Mouse (Mus musculus) forebrain, embryonic 14.5 days (tissue): ENCODE measurements around the gene Zfp78. TPM values are rescaled to one million over a fixed set of nuclear protein-coding genes. Genes with fewer than 3 reads are reported as not detected.
A peak's percentile ranks its signal among the peaks of the same experiment; 100 is the strongest.
"Not testable (repeated sequence)": the region's sequence is repeated elsewhere in the genome, so short reads cannot be mapped to it uniquely, and the experiment has no call there.

Experiments used
- ATAC-seq: fragments of 200-750 bp; cut with Nextera tagmentation; 2 replicates; pipeline ENCODE4 v1.8.0; 2017; ENCODE audit warnings: mild to moderate bottlenecking, moderate library complexity
- DNase-seq: peaks from one replicate; pipeline ENCODE4 v3.0.0-alpha.2; 2015; ENCODE audit warnings: low spot score
- H3K27ac ChIP-seq: fragments of 300-500 bp; sonication (generic); 2 replicates; pipeline ENCODE4 v1.5.1; 2014; ENCODE audit warnings: low read depth, mild to moderate bottlenecking, control low read depth, low read length, moderate library complexity
- H3K27me3 ChIP-seq: fragments of 300-500 bp; sonication (generic); replicated peaks from 2 replicates; pipeline ENCODE4 v1.6.1; 2014; ENCODE audit warnings: low read length, control low read depth, mixed read lengths; ENCODE audit not compliant: control insufficient read depth, insufficient read depth
- H3K36me3 ChIP-seq: fragments of 300-500 bp; sonication (generic); 2 replicates; pipeline ENCODE4 v1.6.1; 2014; ENCODE audit warnings: low read length, control low read depth; ENCODE audit not compliant: control insufficient read depth, insufficient read depth
- H3K4me1 ChIP-seq: fragments of 300-500 bp; sonication (generic); 2 replicates; pipeline ENCODE4 v1.6.1; 2014; ENCODE audit warnings: antibody characterized with exemption, low read length, control low read depth; ENCODE audit not compliant: control insufficient read depth, insufficient read depth
- H3K4me2 ChIP-seq: fragments of 300-500 bp; sonication (generic); 2 replicates; pipeline ENCODE4 v1.6.1; 2014; ENCODE audit warnings: mild to moderate bottlenecking, control low read depth, low read length
- H3K4me3 ChIP-seq: fragments of 300-500 bp; sonication (generic); 2 replicates; pipeline ENCODE4 v1.5.1; 2014; ENCODE audit warnings: low read depth, low read length, control low read depth
- H3K9ac ChIP-seq: fragments of 300-500 bp; sonication (generic); 2 replicates; pipeline ENCODE4 v1.6.1; 2014; ENCODE audit warnings: mild to moderate bottlenecking, low read length, control low read depth, moderate library complexity
- H3K9me3 ChIP-seq: fragments of 300-500 bp; sonication (generic); replicated peaks from 2 replicates; pipeline ENCODE4 v1.6.1; 2016; ENCODE audit warnings: low read length, control low read depth, mixed read lengths; ENCODE audit not compliant: control insufficient read depth
- WGBS: fragments of 180-500 bp; shearing (Covaris S2); extraction: QIAGEN DNeasy Blood & Tissue Kit; methylation state at CpG from one replicate; pipeline ENCODE4 v1.1.7; 2014; 5-methylcytosine and 5-hydroxymethylcytosine counted together
- polyA plus RNA-seq: library from polyadenylated mRNA; unstranded; fragments of >200 nt; fragmentation: Nextera tagmentation; extraction: Ambion mirVana; gene quantifications from 2 replicates; pipeline ENCODE4 v1.2.1, GENCODE M21; 2014

Zfp78 gene
- polyA plus RNA-seq, 1 experiment from 2014 or later, result 4.5 TPM

DNA sequence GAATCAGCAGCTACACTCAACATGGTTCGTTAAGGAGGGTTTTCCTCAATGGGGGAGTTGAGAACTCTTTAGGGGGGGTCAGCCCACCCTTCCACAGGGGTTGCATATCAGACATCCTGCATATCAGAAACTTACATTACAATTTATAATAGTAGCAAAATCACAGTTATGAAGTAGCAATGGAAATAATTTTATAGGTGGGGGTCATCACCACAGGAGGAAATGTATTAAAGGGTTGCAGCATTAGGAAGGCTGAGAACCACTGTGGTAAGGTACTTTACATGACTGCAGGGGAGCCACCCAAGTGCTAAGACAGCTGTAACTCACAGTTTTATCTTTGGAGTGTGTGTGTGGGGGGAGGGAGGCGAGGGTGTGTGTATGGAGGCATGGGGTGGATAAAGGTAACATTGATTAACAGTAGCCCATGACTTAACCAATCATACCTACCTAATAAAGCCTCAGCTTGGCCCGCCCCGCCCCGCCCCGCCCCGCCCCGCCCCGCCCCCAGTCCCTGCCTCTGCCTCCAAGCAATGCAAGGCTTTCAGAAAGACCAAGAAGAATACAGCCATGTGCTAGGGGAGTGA is 2.5 kb upstream of the Zfp78 start:
- Histone ChIP-seq H3K27me3 (no peaks in the 10 kb centered on the region), H3K4me3 (no peak overlapping the region), H3K36me3 (no peaks in the 10 kb centered on the region), H3K4me2 (no peak overlapping the region), H3K4me1 (peaks cover 6% of the 10 kb centered on the region; the same call in 1 of the 2 replicates), H3K9me3 (no peaks in the 10 kb centered on the region), H3K27ac (no peak overlapping the region), H3K9ac (no peak overlapping the region)
- DNase-seq, result no peak
- ATAC-seq, result no peak
- WGBS, result 13% methylated on average over 9 of the region's 9 CpGs

DNA sequence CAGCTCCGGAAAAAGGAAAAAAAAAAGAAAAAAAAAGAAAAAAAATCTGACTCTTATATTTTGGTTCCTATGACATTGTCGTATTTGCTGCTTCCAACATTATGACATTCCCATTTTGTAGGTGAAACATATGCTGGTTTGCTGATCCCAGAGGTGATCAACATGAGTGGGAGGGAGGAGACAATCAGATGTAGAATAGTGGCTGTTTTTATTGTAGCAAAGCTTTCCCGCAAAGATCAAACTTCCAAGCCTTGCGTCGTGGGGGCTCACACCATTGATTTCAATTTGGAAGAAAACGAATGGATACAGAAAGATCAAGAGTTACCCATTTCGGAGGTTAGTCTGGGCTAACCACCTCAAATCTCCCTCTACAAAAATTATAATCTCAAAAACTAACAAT is 1.3 kb upstream of the Zfp78 start:
- peak overlapping the region; percentile 94 for H3K27ac ChIP-seq
- H3K4me1 ChIP-seq, result peaks cover 6% of the 10 kb centered on the region; the same call in 1 of the 2 replicates
- 25% methylated on average over 7 of the region's 7 CpGs for WGBS
- peak overlapping the region; percentile 41 for H3K4me3 ChIP-seq
- H3K27me3 ChIP-seq, result no peaks in the 10 kb centered on the region
- ATAC-seq (no peak), DNase-seq (peak; percentile 19)
- H3K9ac ChIP-seq, result peak overlapping the region; percentile 58
- H3K4me2 ChIP-seq, result peak overlapping the region; percentile 58
- no peaks in the 10 kb centered on the region for H3K36me3 ChIP-seq
- no peaks in the 10 kb centered on the region for H3K9me3 ChIP-seq

DNA sequence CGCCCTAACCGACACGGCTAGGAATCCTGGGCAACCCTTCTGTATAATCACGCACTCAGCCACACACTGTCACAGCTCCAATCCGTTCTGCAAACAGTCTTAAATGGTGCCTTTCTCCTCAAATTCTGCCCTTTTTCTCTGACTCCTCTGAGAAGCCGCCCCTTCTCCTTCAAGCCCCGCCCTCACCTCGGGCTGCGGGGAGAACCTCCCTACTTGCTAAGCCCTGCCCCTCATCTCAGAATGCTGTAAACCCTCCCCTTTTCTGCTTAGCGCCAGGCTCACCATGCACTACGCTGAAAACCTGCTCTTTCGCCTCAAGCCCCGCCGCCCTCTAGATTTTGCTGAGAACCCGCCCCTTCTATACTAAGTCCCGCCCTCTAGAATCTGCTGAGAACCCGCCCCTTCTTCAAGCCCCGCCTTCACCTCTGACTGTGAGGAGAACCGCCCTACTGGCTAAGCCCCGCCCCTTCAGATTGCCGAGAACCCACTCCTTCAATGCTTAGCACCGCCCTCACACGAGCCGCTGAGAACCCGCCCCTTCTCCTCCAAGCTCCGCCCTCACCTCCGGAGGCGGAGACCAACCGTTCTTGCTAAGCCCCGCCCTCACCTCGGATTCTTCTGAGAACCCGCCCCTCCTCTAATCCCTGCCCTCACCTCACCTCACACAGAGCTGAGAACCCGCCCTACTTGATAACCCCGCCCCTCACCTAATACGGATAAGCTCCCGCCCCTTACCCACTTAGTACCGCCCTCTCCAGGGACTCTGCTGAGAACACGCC is 623 bp upstream of the Zfp78 start:
- under 1% methylated on average over 38 of the region's 38 CpGs for WGBS
- Histone ChIP-seq H3K9ac (peak overlapping the region; percentile 60), H3K27me3 (no peaks in the 10 kb centered on the region), H3K4me1 (peaks cover 6% of the 10 kb centered on the region; the same call in 1 of the 2 replicates), H3K4me3 (peak overlapping the region; percentile 41), H3K36me3 (no peaks in the 10 kb centered on the region), H3K4me2 (peak overlapping the region; percentile 58), H3K27ac (peak overlapping the region; percentile 94), H3K9me3 (no peaks in the 10 kb centered on the region)
- peak; percentile 99 for DNase-seq
- peak; percentile 92 for ATAC-seq

DNA sequence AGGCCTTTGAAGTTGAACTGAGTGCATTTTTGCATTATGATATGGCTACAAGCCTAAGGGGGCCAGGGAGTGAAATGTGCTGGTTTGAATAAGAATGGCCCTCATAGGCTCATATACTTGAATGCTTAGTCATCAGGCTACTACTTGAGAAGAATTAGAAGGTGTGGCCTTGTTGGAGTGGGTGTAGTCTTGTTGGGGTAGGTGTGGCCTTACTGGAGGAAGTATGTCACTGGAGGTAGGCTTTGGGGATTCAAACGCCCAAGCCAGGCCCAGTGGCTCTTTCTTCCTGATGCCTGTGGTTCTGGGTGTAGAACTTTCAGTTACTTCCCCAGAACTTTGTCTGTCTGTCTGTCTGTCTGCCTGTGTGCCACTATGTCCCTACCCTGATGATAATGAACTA is 1.7 kb downstream of the Zfp78 start:
- WGBS, result 37% methylated on average over 1 of the region's 1 CpGs
- Histone ChIP-seq H3K27ac (no peak overlapping the region), H3K9me3 (no peaks in the 10 kb centered on the region), H3K9ac (no peak overlapping the region), H3K27me3 (no peaks in the 10 kb centered on the region), H3K4me1 (peaks cover 6% of the 10 kb centered on the region; the same call in 1 of the 2 replicates), H3K36me3 (no peaks in the 10 kb centered on the region), H3K4me2 (no peak overlapping the region), H3K4me3 (no peak overlapping the region)
- DNase-seq (no peak), ATAC-seq (no peak)

DNA sequence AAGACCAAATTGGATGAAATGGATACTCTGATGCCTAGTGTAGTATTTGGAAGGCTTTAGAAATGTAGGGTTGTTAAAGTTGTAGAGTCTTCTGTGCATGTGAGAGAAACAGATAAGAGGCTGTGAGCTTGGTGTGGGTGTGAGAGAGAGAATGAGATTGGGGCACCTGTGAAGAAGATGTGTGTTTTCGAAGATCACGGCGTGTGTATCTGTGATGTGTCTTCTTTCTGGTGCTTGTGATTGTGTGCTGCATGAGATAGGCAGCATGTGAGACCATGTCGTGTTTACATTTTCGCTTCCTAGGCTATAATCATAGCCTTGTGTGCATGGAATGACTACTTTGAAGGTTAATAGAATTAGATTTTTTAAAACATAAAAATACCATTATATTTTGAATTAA is 4.1 kb downstream of the Zfp78 start:
- no peaks in the 10 kb centered on the region for H3K27me3 ChIP-seq
- H3K9ac ChIP-seq, result no peak overlapping the region
- 94% methylated on average over 5 of the region's 5 CpGs for WGBS
- no peak overlapping the region for H3K4me2 ChIP-seq
- no peak for DNase-seq
- H3K4me3 ChIP-seq, result no peak overlapping the region
- ATAC-seq, result no peak
- peaks cover 6% of the 10 kb centered on the region; the same call in 1 of the 2 replicates for H3K4me1 ChIP-seq
- H3K27ac ChIP-seq, result no peak overlapping the region
- H3K9me3 ChIP-seq, result no peaks in the 10 kb centered on the region
- no peaks in the 10 kb centered on the region for H3K36me3 ChIP-seq

DNA sequence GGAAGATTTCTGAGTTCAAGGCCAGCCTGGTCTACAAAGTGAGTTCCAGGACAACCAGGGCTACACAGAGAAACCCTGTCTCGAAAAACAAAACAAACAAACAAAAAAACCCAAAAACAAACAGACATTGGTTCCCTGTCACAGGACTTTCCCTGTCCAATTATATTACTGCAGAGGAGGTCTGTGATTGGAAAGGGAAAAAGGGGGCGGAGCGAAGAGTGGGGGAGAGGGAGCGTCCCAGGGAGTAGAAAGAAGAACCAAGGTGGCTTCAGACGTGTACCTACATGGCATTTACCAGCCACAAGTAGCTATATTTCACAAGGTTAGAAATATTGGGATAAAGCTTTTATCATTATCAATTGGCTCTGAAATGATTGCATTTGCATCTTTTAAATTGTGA is 5.1 kb downstream of the Zfp78 start:
- H3K9ac ChIP-seq, H3K4me1 ChIP-seq, H3K27ac ChIP-seq, H3K27me3 ChIP-seq, H3K9me3 ChIP-seq, H3K36me3 ChIP-seq, ATAC-seq, DNase-seq, H3K4me2 ChIP-seq, H3K4me3 ChIP-seq: not testable (repeated sequence)
- WGBS, result 89% methylated on average over 5 of the region's 5 CpGs

DNA sequence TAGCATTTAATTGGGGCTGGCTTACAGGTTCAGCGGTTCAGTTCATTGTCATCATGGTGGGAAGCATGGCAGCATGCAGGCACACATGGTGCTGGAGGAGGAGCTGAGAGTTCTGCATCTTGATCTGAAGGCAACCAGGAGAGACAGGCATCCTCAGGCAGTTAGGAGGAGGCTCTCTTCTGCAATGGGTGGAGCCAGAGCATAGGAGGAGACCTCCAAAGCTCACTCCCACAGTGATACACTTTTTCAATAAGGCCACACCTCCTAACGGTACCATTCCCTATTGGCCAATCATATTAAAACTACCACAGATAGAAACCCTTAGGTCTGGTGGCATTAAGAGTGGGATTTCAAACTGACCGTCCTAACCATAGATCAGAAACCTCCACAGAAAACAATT is 6.4 kb downstream of the Zfp78 start:
- Histone ChIP-seq H3K4me2 (no peak overlapping the region), H3K27me3 (no peaks in the 10 kb centered on the region), H3K4me3 (no peak overlapping the region), H3K9me3 (no peaks in the 10 kb centered on the region), H3K4me1 (no peaks in the 10 kb centered on the region), H3K27ac (no peak overlapping the region), H3K9ac (no peak overlapping the region), H3K36me3 (no peaks in the 10 kb centered on the region)
- WGBS, result 84% methylated on average over 3 of the region's 3 CpGs
- ATAC-seq (no peak), DNase-seq (no peak)

DNA sequence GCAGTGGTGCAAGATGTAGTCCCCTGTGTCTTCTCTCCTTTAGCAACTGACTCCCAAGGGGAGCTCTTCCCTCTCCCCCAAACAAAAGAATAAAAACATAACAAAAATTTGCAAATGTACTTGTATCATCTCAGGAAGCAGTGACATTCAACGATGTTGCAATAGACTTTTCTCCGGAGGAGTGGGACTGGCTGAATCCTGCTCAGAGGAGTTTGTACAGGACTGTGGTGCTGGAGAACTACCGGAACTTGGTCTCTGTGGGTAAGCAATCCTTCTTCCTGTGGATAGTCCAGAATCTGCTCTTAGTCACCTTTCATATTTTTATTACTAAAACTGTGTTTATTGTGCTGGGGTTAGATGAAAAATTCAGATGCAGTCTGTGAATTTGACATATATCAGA is 9.9 kb downstream of the Zfp78 start:
- Histone ChIP-seq H3K4me3 (no peak overlapping the region), H3K4me2 (no peak overlapping the region), H3K27ac (no peak overlapping the region), H3K9me3 (no peaks in the 10 kb centered on the region), H3K27me3 (no peaks in the 10 kb centered on the region), H3K9ac (no peak overlapping the region), H3K4me1 (no peaks in the 10 kb centered on the region), H3K36me3 (0 out of 2 replicates have a peak, but pooled peaks cover 3% of the 10 kb centered on the region)
- no peak for ATAC-seq
- DNase-seq, result no peak
- 98% methylated on average over 3 of the region's 3 CpGs for WGBS

DNA sequence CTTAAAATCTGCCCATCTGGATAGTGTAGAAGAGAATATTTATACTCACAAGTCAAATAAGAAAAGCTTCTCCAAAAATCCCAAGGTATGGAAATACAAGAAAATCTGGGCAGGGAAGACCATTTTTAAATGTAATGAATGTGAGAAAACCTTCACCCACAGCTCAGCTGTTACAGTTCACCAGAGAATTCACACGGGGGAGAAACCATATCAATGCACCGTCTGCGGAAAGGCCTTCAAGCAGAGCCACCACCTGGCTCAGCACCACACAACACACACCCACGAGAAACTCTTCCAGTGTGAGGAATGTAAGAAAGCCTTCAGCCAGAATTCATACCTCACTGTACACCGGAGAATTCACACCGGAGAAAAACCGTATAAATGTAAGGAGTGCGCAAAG is 15.4 kb downstream of the Zfp78 start:
- H3K27me3 ChIP-seq, result no peaks in the 10 kb centered on the region
- no peak overlapping the region for H3K27ac ChIP-seq
- DNase-seq (no peak), ATAC-seq (no peak)
- H3K36me3 ChIP-seq, result 0 out of 2 replicates have a peak, but pooled peaks cover 12% of the 10 kb centered on the region
- H3K9ac ChIP-seq, result no peak overlapping the region
- no peak overlapping the region for H3K4me3 ChIP-seq
- WGBS, result 86% methylated on average over 8 of the region's 8 CpGs
- H3K4me2 ChIP-seq, result no peak overlapping the region
- H3K4me1 ChIP-seq, result 0 out of 2 replicates have a peak, but pooled peaks cover 3% of the 10 kb centered on the region
- H3K9me3 ChIP-seq, result no peaks in the 10 kb centered on the region
